Mouse (Mus musculus) heart, adult 2 months (tissue): ENCODE data around the gene 1700003E16Rik.

ENCODE experiments used
- EP300 ChIP-seq: fragments of 200-500 bp; IDR thresholded peaks from 2 replicates; pipeline ENCODE4 v1.6.1; 2011; ENCODE audit warnings: low read depth, low read length, control low read depth; ENCODE audit not compliant: insufficient read depth
- POLR2A ChIP-seq: fragments of 200-500 bp; IDR thresholded peaks from 2 replicates; pipeline ENCODE4 v1.6.1; 2011; ENCODE audit warnings: mild to moderate bottlenecking, low read depth, low read length, control low read depth; ENCODE audit not compliant: insufficient read depth

DNA sequence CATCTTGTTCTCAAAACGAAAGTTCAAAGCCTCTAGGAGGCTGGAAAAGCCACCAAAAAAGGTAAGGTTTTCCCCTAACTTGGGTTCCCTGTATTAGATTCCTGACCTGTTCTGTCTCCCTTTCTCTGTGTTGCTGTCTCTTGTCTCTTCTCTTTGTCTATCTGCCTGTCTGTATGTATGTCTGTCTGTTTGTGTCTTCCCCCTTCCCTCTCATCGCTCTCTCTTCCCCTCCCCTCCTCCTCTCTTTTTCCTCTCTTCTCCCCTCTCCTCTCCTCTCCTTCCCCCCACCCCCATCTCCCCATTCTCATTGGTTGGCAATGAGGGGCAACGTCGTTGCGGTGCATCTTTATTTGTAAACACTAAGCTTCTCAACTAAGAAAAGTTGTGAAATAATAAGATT lies 30.9 kb upstream of the 1700003E16Rik start, which contains the start of gene Ino80b:
- no peak for TF ChIP-seq POLR2A
- no peak for TF ChIP-seq EP300
